Mouse (Mus musculus) megakaryocyte, embryonic 14.5 days (primary cell): ENCODE results near the gene Rnf169.

Experiments used
- FLI1 ChIP-seq: IDR thresholded peaks from 2 replicates; pipeline ENCODE4 v1.6.1; 2012; ENCODE audit warnings: low read length, inconsistent platforms, mixed read lengths
- GATA1 ChIP-seq: IDR thresholded peaks from 3 replicates; pipeline ENCODE4 v1.6.1; 2012; ENCODE audit warnings: mixed read lengths, low read length, inconsistent platforms, borderline replicate concordance

GRCm38 (mm10) chr7:99892351-99892750, 87.9 kb downstream of the Rnf169 start:
- TF ChIP-seq GATA1 = no peak
- no peak for TF ChIP-seq FLI1
